Mouse (Mus musculus) heart, adult 2 months (tissue): ENCODE data around the gene Mphosph10. TPM values are rescaled to one million over a fixed set of nuclear protein-coding genes. Genes with fewer than 3 reads are reported as not detected.

Source experiments
- DNase-seq, 2 experiments: peaks; one replicate each; pipeline ENCODE4 v3.0.0; 2021
- H3K27ac ChIP-seq: fragments of 200-600 bp; 2 replicates; pipeline ENCODE4 v1.8.1; 2022
- H3K27me3 ChIP-seq: fragments of 200-500 bp; 2 replicates; pipeline ENCODE4 v1.6.1; 2012; ENCODE audit warnings: mild to moderate bottlenecking, low read length, inconsistent platforms, mixed read lengths; ENCODE audit not compliant: control insufficient read depth, insufficient read depth
- H3K36me3 ChIP-seq: fragments of 200-500 bp; 2 replicates; pipeline ENCODE4 v1.6.1; 2012; ENCODE audit warnings: low read length, inconsistent platforms; ENCODE audit not compliant: control insufficient read depth, insufficient read depth
- H3K4me1 ChIP-seq: fragments of 200-500 bp; 2 replicates; pipeline ENCODE4 v1.6.1; 2011; ENCODE audit warnings: low read length; ENCODE audit not compliant: control insufficient read depth, insufficient read depth
- H3K4me3 ChIP-seq: fragments of 200-600 bp; 2 replicates; pipeline ENCODE4 v1.8.1; 2022
- H3K79me2 ChIP-seq: fragments of 200-500 bp; replicated peaks from 2 replicates; pipeline ENCODE4 v1.6.1; 2012; ENCODE audit warnings: mild to moderate bottlenecking, inconsistent platforms, low read length, moderate library complexity, mixed read lengths; ENCODE audit not compliant: control insufficient read depth, insufficient read depth
- H3K9ac ChIP-seq: fragments of 200-500 bp; 2 replicates; pipeline ENCODE4 v1.6.1; 2012; ENCODE audit warnings: low read depth, mild to moderate bottlenecking, control low read depth, inconsistent platforms, low read length, mixed read lengths
- CTCF ChIP-seq: fragments of 200-600 bp; IDR thresholded peaks from 2 replicates; pipeline ENCODE4 v1.8.1; 2022; ENCODE audit warnings: antibody characterized with exemption, mild to moderate bottlenecking, moderate library complexity
- EP300 ChIP-seq: fragments of 200-500 bp; IDR thresholded peaks from 2 replicates; pipeline ENCODE4 v1.6.1; 2011; ENCODE audit warnings: low read depth, low read length, control low read depth; ENCODE audit not compliant: insufficient read depth
- POLR2A ChIP-seq: fragments of 200-500 bp; IDR thresholded peaks from 2 replicates; pipeline ENCODE4 v1.6.1; 2011; ENCODE audit warnings: mild to moderate bottlenecking, low read depth, low read length, control low read depth; ENCODE audit not compliant: insufficient read depth
- WGBS: fragments of 180-500 bp; shearing (Covaris S2); methylation state at CpG from one replicate; pipeline ENCODE4 v1.1.7; 2018; 5-methylcytosine and 5-hydroxymethylcytosine counted together
- intact Hi-C: fragments of 180-260 bp; cut with DNase I; formaldehyde crosslinking; loops from one replicate; pipeline ENCODE4 v1.15.1; 2025
- polyA plus RNA-seq: library from polyadenylated mRNA; depleted of rRNA; stranded (reverse); fragments of >200 nt; gene quantifications from 2 replicates; pipeline ENCODE4 v1.2.3, GENCODE M21; 2012
- total RNA-seq, 2 experiments: library from RNA; stranded (reverse); gene quantifications; 2 replicates each; pipeline ENCODE4 v1.2.3; 2021

The Mphosph10 gene
- total and polyA plus RNA-seq, 3 experiments: 0.66 to 15.3 (median 10.8) TPM

DNA sequence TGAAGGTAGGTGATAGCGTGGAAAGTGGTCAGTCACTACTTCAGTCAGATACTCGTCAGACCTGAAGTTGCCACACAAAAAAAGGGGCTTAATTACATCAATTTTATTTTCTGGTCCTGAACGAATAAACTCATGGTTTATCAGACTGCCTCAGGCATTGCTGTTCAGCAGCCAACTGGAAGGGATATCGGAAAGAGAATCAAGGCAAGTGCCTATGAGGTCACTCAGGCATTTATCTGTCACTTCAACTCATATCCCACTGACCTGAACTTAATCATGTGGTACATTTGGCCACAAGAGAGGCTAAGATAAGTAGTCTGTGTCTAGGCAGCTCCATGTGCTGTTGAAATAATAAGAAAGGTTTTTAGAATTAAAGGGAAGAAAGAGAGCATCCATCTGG lies 10.4 kb upstream of the Mphosph10 start:
- WGBS: 67% methylated on average over 4 of the region's 4 CpGs
- intact Hi-C loops: no loop called here
- Histone ChIP-seq H3K27me3 (no peaks in the 10 kb centered on the region), H3K36me3 (peaks cover 4% of the 10 kb centered on the region; the same call in 1 of the 2 replicates), H3K4me1 (no peaks in the 10 kb centered on the region; the same call in 1 of the 2 replicates), H3K9ac (no peak overlapping the region), H3K79me2 (no peaks in the 10 kb centered on the region), H3K27ac (no peak overlapping the region), H3K4me3 (no peak overlapping the region)
- no peak for DNase-seq
- TF ChIP-seq CTCF (no peak), POLR2A (no peak), EP300 (no peak)

DNA sequence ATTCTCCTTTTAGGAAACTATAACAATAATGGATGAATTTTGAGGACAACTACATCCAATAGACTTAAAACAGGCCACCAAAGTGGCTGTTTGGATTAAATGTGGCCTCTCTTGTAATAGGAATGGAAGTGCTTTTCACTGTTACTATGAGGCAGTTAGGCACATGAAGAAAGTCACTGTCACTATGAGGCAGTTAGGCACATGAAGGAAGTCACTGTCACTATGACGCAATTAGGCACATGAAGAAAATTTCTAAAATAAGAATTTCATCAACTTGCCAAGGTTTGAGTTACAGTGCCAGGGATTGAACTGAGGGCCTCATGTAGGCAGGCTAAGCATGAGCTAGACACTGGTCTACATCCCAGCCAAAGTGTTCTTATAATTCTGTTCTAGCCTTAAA lies 8.7 kb upstream of the Mphosph10 start:
- intact Hi-C loops: no loop called here
- WGBS: 60% methylated on average over 1 of the region's 1 CpGs
- TF ChIP-seq EP300 (no peak), CTCF (no peak), POLR2A (no peak)
- H3K27me3 ChIP-seq: no peaks in the 10 kb centered on the region
- H3K4me3 ChIP-seq: no peak overlapping the region
- no peaks in the 10 kb centered on the region for H3K79me2 ChIP-seq
- no peak overlapping the region for H3K9ac ChIP-seq
- DNase-seq: no peak
- no peak overlapping the region for H3K27ac ChIP-seq
- H3K36me3 ChIP-seq: peaks cover 4% of the 10 kb centered on the region; the same call in 1 of the 2 replicates
- H3K4me1 ChIP-seq: peaks cover 2% of the 10 kb centered on the region; the same call in 1 of the 2 replicates

DNA sequence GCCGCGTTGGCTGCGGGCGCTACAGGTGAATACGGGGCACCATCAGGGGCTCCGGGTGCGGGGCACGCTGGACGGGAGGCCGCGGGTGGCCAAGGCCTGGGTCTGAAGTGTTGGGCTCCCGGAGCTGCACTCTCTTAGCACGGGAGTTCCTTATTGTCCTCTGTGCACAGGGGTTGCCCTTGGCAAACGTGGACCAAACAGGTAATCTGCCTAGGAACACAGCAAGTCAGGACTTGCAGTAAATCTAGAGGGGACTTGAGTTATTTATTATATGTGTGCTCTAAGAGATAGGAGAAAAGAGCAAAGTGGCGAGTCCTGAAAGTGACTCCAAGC lies 717 bp upstream of the Mphosph10 start:
- Histone ChIP-seq H3K9ac (peak overlapping the region; percentile 85), H3K36me3 (peaks cover 2% of the 10 kb centered on the region; the same call in 1 of the 2 replicates), H3K79me2 (no peaks in the 10 kb centered on the region), H3K4me3 (peak overlapping the region; percentile 74), H3K27ac (peak overlapping the region; percentile 88), H3K4me1 (peaks cover 2% of the 10 kb centered on the region; the same call in 1 of the 2 replicates), H3K27me3 (no peaks in the 10 kb centered on the region)
- intact Hi-C loops: loop anchor here (1.0 to 2.0 kb wide), 2 partner anchors 18 to 106 kb away; partner anchors contain the start of genes Fan1 and Mtmr10
- under 1% methylated on average over 15 of the region's 15 CpGs for WGBS
- TF ChIP-seq CTCF: no peak
- TF ChIP-seq EP300: no peak
- DNase-seq: no peak

DNA sequence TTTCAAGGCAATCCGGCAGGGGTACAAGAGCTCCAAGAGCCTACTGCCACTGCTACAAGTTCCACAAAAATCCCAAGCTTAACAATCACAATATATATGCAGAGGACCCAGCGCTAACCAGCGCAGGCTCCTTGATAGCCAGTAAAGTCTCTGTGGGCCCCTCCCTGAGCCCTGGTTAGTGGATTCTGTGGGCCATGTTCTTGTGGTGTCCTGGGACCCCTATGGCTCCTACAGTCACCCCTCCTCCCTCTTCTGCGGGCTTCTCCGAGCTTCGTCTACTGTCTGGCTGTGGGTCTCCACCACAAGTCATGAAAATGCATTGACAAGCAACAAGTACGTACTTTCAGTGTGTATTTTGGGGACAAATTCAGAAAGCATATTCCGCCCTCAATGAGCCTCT lies 589 bp downstream of the Mphosph10 start:
- Histone ChIP-seq H3K79me2 (no peaks in the 10 kb centered on the region), H3K27ac (peak overlapping the region; percentile 88), H3K4me3 (peak overlapping the region; percentile 74), H3K9ac (peak overlapping the region; percentile 65), H3K27me3 (no peaks in the 10 kb centered on the region), H3K4me1 (no peaks in the 10 kb centered on the region), H3K36me3 (peaks cover 2% of the 10 kb centered on the region; the same call in 1 of the 2 replicates)
- 2% methylated on average over 8 of the region's 8 CpGs for WGBS
- intact Hi-C loops: no loop called here
- no peak for DNase-seq
- no peak for TF ChIP-seq CTCF
- no peak for TF ChIP-seq EP300
- TF ChIP-seq POLR2A: no peak

DNA sequence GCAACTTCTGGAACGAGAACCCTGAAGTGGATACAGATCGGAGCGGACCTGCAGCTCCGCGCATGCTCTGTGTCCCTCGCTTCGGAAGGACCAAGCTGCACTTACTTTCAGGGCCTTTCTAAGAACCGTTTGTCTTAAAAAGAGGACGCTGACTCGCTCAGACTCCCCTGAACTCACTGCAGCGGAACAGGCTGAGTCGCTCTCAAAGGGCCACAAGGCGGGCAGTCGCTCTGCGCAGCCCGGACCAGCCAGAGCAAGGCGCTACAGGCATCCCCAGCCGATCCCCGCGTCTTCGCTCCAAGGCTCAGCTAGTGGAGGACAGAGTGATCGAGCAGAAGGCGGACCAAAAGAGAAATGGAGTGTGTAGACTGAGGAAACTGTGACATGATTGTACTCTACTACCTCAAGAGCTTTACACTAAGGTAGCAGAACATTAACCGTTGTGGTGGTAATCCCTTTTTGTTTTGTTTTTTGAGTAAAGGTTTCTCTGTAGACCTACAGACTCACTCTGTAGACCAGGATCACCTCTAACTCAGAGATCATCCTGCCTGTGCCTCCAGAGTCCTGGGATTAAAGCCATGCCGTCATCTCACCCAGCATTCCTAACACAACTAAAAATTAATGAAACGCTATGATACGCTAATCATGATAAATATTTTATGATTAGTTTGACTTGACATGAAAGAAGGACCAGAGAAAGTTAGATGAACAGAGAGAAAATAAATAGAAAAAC lies 18.1 kb downstream of the Mphosph10 start, which contains the start of gene Fan1:
Gene Fan1, minus strand, starts transcription at position 266 of the 733 bp plus-strand sequence.
- intact Hi-C loops: loop anchor here (1.0 kb wide), 1 partner anchor 18 kb away; the partner anchor contains the start of genes Mcee and Mphosph10
- H3K36me3 ChIP-seq: no peaks in the 10 kb centered on the region
- DNase-seq: peak; percentile 89 to 97

More for the DNA sequence above, 18.1 kb downstream of the Mphosph10 start, which contains the start of gene Fan1:
- H3K27ac ChIP-seq: peak within 1 kb of the TSS; percentile 79
- H3K4me1 ChIP-seq: peaks cover 3% of the 10 kb centered on the region
- H3K27me3 ChIP-seq: no peaks in the 10 kb centered on the region
- H3K4me3 ChIP-seq: peak within 1 kb of the TSS; percentile 56
- peak; percentile 94 for TF ChIP-seq POLR2A
- TF ChIP-seq EP300: 0 out of 2 replicates have a peak, but pooled peaks have one; percentile 46
- TF ChIP-seq CTCF: peak; percentile 63
- peak within 1 kb of the TSS; percentile 97 for H3K9ac ChIP-seq
- 4% methylated on average over 27 of the region's 27 CpGs for WGBS
- H3K79me2 ChIP-seq: no peaks in the 10 kb centered on the region
